Mouse (Mus musculus) forebrain, embryonic 13.5 days (tissue): ENCODE data around the gene Vmn1r222. TPM values are rescaled to one million over a fixed set of nuclear protein-coding genes. Genes with fewer than 3 reads are reported as not detected.
"Not testable (repeated sequence)": the region's sequence is repeated elsewhere in the genome, so short reads cannot be mapped to it uniquely, and the experiment has no call there.

Experiments
- ATAC-seq: fragments of 200-750 bp; cut with Nextera tagmentation; 2 replicates; pipeline ENCODE4 v1.8.0; 2017
- H3K27ac ChIP-seq: fragments of 300-500 bp; sonication (generic); 2 replicates; pipeline ENCODE4 v1.5.1; 2015; ENCODE audit warnings: inconsistent platforms, mild to moderate bottlenecking, moderate library complexity
- H3K27me3 ChIP-seq: fragments of 300-500 bp; sonication (generic); 2 replicates; pipeline ENCODE4 v1.6.1; 2015; ENCODE audit warnings: mild to moderate bottlenecking, inconsistent platforms
- H3K36me3 ChIP-seq: fragments of 300-500 bp; sonication (generic); 2 replicates; pipeline ENCODE4 v1.6.1; 2015; ENCODE audit warnings: mild to moderate bottlenecking, inconsistent platforms; ENCODE audit not compliant: poor library complexity, severe bottlenecking
- H3K4me1 ChIP-seq: fragments of 300-500 bp; sonication (generic); 2 replicates; pipeline ENCODE4 v1.6.1; 2015; ENCODE audit warnings: inconsistent platforms
- H3K4me2 ChIP-seq: fragments of 300-500 bp; sonication (generic); 2 replicates; pipeline ENCODE4 v1.6.1; 2015; ENCODE audit warnings: inconsistent platforms, mild to moderate bottlenecking, moderate library complexity
- H3K4me3 ChIP-seq: fragments of 300-500 bp; sonication (generic); 2 replicates; pipeline ENCODE4 v1.5.1; 2015; ENCODE audit warnings: mild to moderate bottlenecking, inconsistent platforms
- H3K9ac ChIP-seq: fragments of 300-500 bp; sonication (generic); 2 replicates; pipeline ENCODE4 v1.6.1; 2015; ENCODE audit warnings: mild to moderate bottlenecking, inconsistent platforms
- H3K9me3 ChIP-seq: fragments of 300-500 bp; sonication (generic); replicated peaks from 2 replicates; pipeline ENCODE4 v1.6.1; 2016; ENCODE audit warnings: inconsistent platforms
- WGBS: fragments of 180-500 bp; shearing (Covaris S2); methylation state at CpG from one replicate; pipeline ENCODE4 v1.1.7; 2015; 5-methylcytosine and 5-hydroxymethylcytosine counted together
- polyA plus RNA-seq: library from polyadenylated mRNA; unstranded; fragments of >200 nt; fragmentation: Nextera tagmentation; extraction: Ambion mirVana; gene quantifications from 2 replicates; pipeline ENCODE4 v1.2.1, GENCODE M21; 2015

Gene Vmn1r222
- polyA plus RNA-seq, result not detected in 2 replicates

- not testable (repeated sequence) for ATAC-seq, H3K4me1 ChIP-seq
Observed at GRCm38 (mm10) chr13:23235847-23236246, at the start of gene Vmn1r222. Gene Vmn1r222, minus strand, starts transcription at chr13:23235947.

GRCm38 (mm10) chr13:23285191-23285920 is 49.6 kb upstream of the Vmn1r222 start:
- Histone ChIP-seq H3K4me3 (peak overlapping the region; percentile 47), H3K4me1 (peaks cover 15% of the 10 kb centered on the region), H3K9ac (peak overlapping the region; percentile 62), H3K36me3 (no peaks in the 10 kb centered on the region), H3K4me2 (peak overlapping the region; percentile 78), H3K9me3 (no peaks in the 10 kb centered on the region), H3K27me3 (peaks cover 37% of the 10 kb centered on the region), H3K27ac (no peak overlapping the region)
- 2% methylated on average over 22 of the region's 22 CpGs for whole genome bisulfite sequencing
- peak; percentile 84 for ATAC-seq

More at GRCm38 (mm10) chr13:23235847-23236246, at the start of gene Vmn1r222:
- not testable (repeated sequence) for H3K27me3 ChIP-seq, H3K4me2 ChIP-seq, H3K9me3 ChIP-seq, H3K36me3 ChIP-seq, H3K4me3 ChIP-seq, H3K9ac ChIP-seq, H3K27ac ChIP-seq

GRCm38 (mm10) chr13:23279992-23280391 is 44.2 kb upstream of the Vmn1r222 start:
- WGBS, result 91% methylated on average over 3 of the region's 3 CpGs

GRCm38 (mm10) chr13:23279576-23279975 is 43.8 kb upstream of the Vmn1r222 start:
- 84% methylated on average over 4 of the region's 4 CpGs for WGBS
- Histone ChIP-seq H3K27me3 (0 out of 2 replicates have a peak, but pooled peaks cover 3% of the 10 kb centered on the region), H3K4me2 (no peak overlapping the region), H3K9ac (no peak overlapping the region), H3K4me1 (no peaks in the 10 kb centered on the region), H3K9me3 (no peaks in the 10 kb centered on the region), H3K27ac (no peak overlapping the region), H3K4me3 (no peak overlapping the region), H3K36me3 (no peaks in the 10 kb centered on the region)
- no peak for ATAC-seq

More at GRCm38 (mm10) chr13:23279992-23280391, 44.2 kb upstream of the Vmn1r222 start:
- Histone ChIP-seq H3K36me3 (no peaks in the 10 kb centered on the region), H3K4me3 (no peak overlapping the region), H3K4me1 (no peaks in the 10 kb centered on the region), H3K27ac (no peak overlapping the region), H3K27me3 (peaks cover 5% of the 10 kb centered on the region; the same call in 1 of the 2 replicates), H3K9me3 (no peaks in the 10 kb centered on the region), H3K4me2 (no peak overlapping the region), H3K9ac (no peak overlapping the region)
- no peak for ATAC-seq

- no peak overlapping the region for H3K27ac ChIP-seq
- H3K4me2 ChIP-seq, result peak overlapping the region; percentile 51
- H3K27me3 ChIP-seq, result no peaks in the 10 kb centered on the region
- peak overlapping the region; percentile 36 for H3K4me3 ChIP-seq
- no peaks in the 10 kb centered on the region for H3K36me3 ChIP-seq
- peak overlapping the region; percentile 37; the same call in 1 of the 2 replicates for H3K9ac ChIP-seq
- no peaks in the 10 kb centered on the region for H3K9me3 ChIP-seq
- WGBS, result 2% methylated on average over 34 of the region's 34 CpGs
- ATAC-seq, result peak; percentile 92
- H3K4me1 ChIP-seq, result 0 out of 2 replicates have a peak, but pooled peaks cover 5% of the 10 kb centered on the region
Observed at GRCm38 (mm10) chr13:23270321-23271101, 34.8 kb upstream of the Vmn1r222 start.

GRCm38 (mm10) chr13:23269681-23270080 is 33.9 kb upstream of the Vmn1r222 start:
- H3K36me3 ChIP-seq, result no peaks in the 10 kb centered on the region
- H3K4me2 ChIP-seq, result peak overlapping the region; percentile 51
- no peaks in the 10 kb centered on the region for H3K27me3 ChIP-seq
- H3K27ac ChIP-seq, result no peak overlapping the region
- 24% methylated on average over 11 of the region's 11 CpGs for WGBS
- H3K4me3 ChIP-seq, result peak overlapping the region; percentile 36
- H3K9me3 ChIP-seq, result no peaks in the 10 kb centered on the region
- 0 out of 2 replicates have a peak, but pooled peaks cover 5% of the 10 kb centered on the region for H3K4me1 ChIP-seq
- no peak overlapping the region for H3K9ac ChIP-seq
- peak; percentile 42; the same call in 1 of the 2 replicates for ATAC-seq

GRCm38 (mm10) chr13:23269127-23269526 is 33.4 kb upstream of the Vmn1r222 start:
- not testable (repeated sequence) for H3K4me1 ChIP-seq, H3K4me2 ChIP-seq, H3K36me3 ChIP-seq, H3K27ac ChIP-seq, H3K27me3 ChIP-seq, H3K9me3 ChIP-seq, H3K4me3 ChIP-seq, H3K9ac ChIP-seq
- peak; percentile 84 for ATAC-seq
- 41% methylated on average over 4 of the region's 4 CpGs for WGBS

GRCm38 (mm10) chr13:23268606-23269005 is 32.9 kb upstream of the Vmn1r222 start:
- not testable (repeated sequence) for H3K4me2 ChIP-seq, H3K4me1 ChIP-seq, H3K27ac ChIP-seq, H3K4me3 ChIP-seq, H3K9me3 ChIP-seq, H3K9ac ChIP-seq, H3K36me3 ChIP-seq, H3K27me3 ChIP-seq, ATAC-seq
- WGBS, result 81% methylated on average over 3 of the region's 3 CpGs

GRCm38 (mm10) chr13:23258546-23259048 is 22.9 kb upstream of the Vmn1r222 start:
- Histone ChIP-seq H3K9ac (no peak overlapping the region), H3K36me3 (no peaks in the 10 kb centered on the region), H3K9me3 (peaks cover 3% of the 10 kb centered on the region; the same call in 1 of the 2 replicates), H3K4me3 (no peak overlapping the region), H3K4me1 (no peaks in the 10 kb centered on the region), H3K27ac (no peak overlapping the region), H3K4me2 (no peak overlapping the region), H3K27me3 (no peaks in the 10 kb centered on the region)
- ATAC-seq, result no peak
- 85% methylated on average over 2 of the region's 2 CpGs for WGBS

GRCm38 (mm10) chr13:23246834-23247233 is 11.1 kb upstream of the Vmn1r222 start, which contains the start of gene Vmn1r223:
Gene Vmn1r223, plus strand, starts transcription at chr13:23247134.
- ATAC-seq, H3K9ac ChIP-seq, H3K27me3 ChIP-seq, H3K4me3 ChIP-seq, H3K9me3 ChIP-seq, H3K36me3 ChIP-seq, H3K4me2 ChIP-seq, H3K4me1 ChIP-seq, H3K27ac ChIP-seq: not testable (repeated sequence)
- 96% methylated on average over 1 of the region's 1 CpGs for WGBS

GRCm38 (mm10) chr13:23213827-23214226 is 21.9 kb downstream of the Vmn1r222 start, which contains the start of gene Vmn1r221:
Gene Vmn1r221, plus strand, starts transcription at chr13:23214127.
- 93% methylated on average over 2 of the region's 2 CpGs for WGBS
- not testable (repeated sequence) for H3K4me2 ChIP-seq, H3K27me3 ChIP-seq, H3K4me3 ChIP-seq, H3K27ac ChIP-seq, H3K4me1 ChIP-seq, H3K9ac ChIP-seq, H3K36me3 ChIP-seq, ATAC-seq, H3K9me3 ChIP-seq

- 85% methylated on average over 1 of the region's 1 CpGs for WGBS
- H3K27ac ChIP-seq, H3K4me2 ChIP-seq, ATAC-seq, H3K36me3 ChIP-seq, H3K9me3 ChIP-seq, H3K9ac ChIP-seq, H3K4me1 ChIP-seq, H3K27me3 ChIP-seq, H3K4me3 ChIP-seq: not testable (repeated sequence)
Observed at GRCm38 (mm10) chr13:23203885-23204284, 31.9 kb downstream of the Vmn1r222 start.
